Mouse (Mus musculus) stomach, embryonic 14.5 days (tissue): Measurements from ENCODE around the gene Rgp1. TPM values are rescaled to one million over a fixed set of nuclear protein-coding genes. Genes with fewer than 3 reads are reported as not detected.
"Not testable (repeated sequence)": the region's sequence is repeated elsewhere in the genome, so short reads cannot be mapped to it uniquely, and the experiment has no call there.

Experiments
- ATAC-seq: fragments of 200-750 bp; cut with Nextera tagmentation; 2 replicates; pipeline ENCODE4 v1.8.0; 2017; ENCODE audit warnings: low read depth, moderate TSS enrichment; ENCODE audit not compliant: insufficient number of reproducible peaks, insufficient read depth, low FRiP score
- H3K27ac ChIP-seq: fragments of 300-500 bp; sonication (generic); 2 replicates; pipeline ENCODE4 v1.5.1; 2014; ENCODE audit warnings: mild to moderate bottlenecking, low read length, moderate library complexity, mixed read lengths
- H3K27me3 ChIP-seq: fragments of 300-500 bp; sonication (generic); 2 replicates; pipeline ENCODE4 v1.6.1; 2014; ENCODE audit warnings: low read length, control low read depth, mixed read lengths; ENCODE audit not compliant: control insufficient read depth, insufficient read depth
- H3K36me3 ChIP-seq: fragments of 300-500 bp; sonication (generic); 2 replicates; pipeline ENCODE4 v1.6.1; 2014; ENCODE audit warnings: mild to moderate bottlenecking, control low read depth, low read length, moderate library complexity, mixed read lengths; ENCODE audit not compliant: control insufficient read depth, insufficient read depth
- H3K4me1 ChIP-seq: fragments of 300-500 bp; sonication (generic); 2 replicates; pipeline ENCODE4 v1.6.1; 2014; ENCODE audit warnings: low read length, control low read depth, mixed read lengths; ENCODE audit not compliant: control insufficient read depth, insufficient read depth
- H3K4me2 ChIP-seq: fragments of 300-500 bp; sonication (generic); replicated peaks from 2 replicates; pipeline ENCODE4 v1.6.1; 2014; ENCODE audit warnings: low read depth, low read length, control low read depth
- H3K4me3 ChIP-seq: fragments of 300-500 bp; sonication (generic); 2 replicates; pipeline ENCODE4 v1.5.1; 2014; ENCODE audit warnings: low read depth, low read length, control low read depth
- H3K9ac ChIP-seq: fragments of 300-500 bp; sonication (generic); replicated peaks from 2 replicates; pipeline ENCODE4 v1.6.1; 2014; ENCODE audit warnings: low read depth, mild to moderate bottlenecking, control low read depth, low read length, moderate library complexity, mixed read lengths
- H3K9me3 ChIP-seq: fragments of 300-500 bp; sonication (generic); 2 replicates; pipeline ENCODE4 v1.6.1; 2016; ENCODE audit warnings: low read depth, low read length, control low read depth; ENCODE audit not compliant: control insufficient read depth
- WGBS: fragments of 180-500 bp; shearing (Covaris S2); extraction: QIAGEN DNeasy Blood & Tissue Kit; methylation state at CpG from one replicate; pipeline ENCODE4 v1.1.7; 2014; 5-methylcytosine and 5-hydroxymethylcytosine counted together
- polyA plus RNA-seq: library from polyadenylated mRNA; unstranded; fragments of >200 nt; fragmentation: Nextera tagmentation; extraction: Ambion mirVana; gene quantifications from 2 replicates; pipeline ENCODE4 v1.2.1, GENCODE M21; 2014

The Rgp1 gene
- polyA plus RNA-seq, 1 experiment from 2014 or later, result 41.0 TPM

- Histone ChIP-seq H3K9me3 (no peaks in the 10 kb centered on the region), H3K4me2 (no peak overlapping the region), H3K4me3 (no peak overlapping the region), H3K9ac (no peak overlapping the region), H3K4me1 (no peaks in the 10 kb centered on the region), H3K36me3 (peaks cover 97% of the 10 kb centered on the region), H3K27ac (no peak overlapping the region), H3K27me3 (no peaks in the 10 kb centered on the region)
- no peak for ATAC-seq
- 93% methylated on average over 8 of the region's 8 CpGs for WGBS
Observed at GRCm38 (mm10) chr4:43547160-43547559, 31.4 kb upstream of the Rgp1 start.

GRCm38 (mm10) chr4:43549055-43549454 lies 29.5 kb upstream of the Rgp1 start:
- no peaks in the 10 kb centered on the region for H3K4me1 ChIP-seq
- WGBS, result 92% methylated on average over 12 of the region's 12 CpGs
- H3K27ac ChIP-seq, result no peak overlapping the region
- ATAC-seq, result no peak
- no peaks in the 10 kb centered on the region for H3K9me3 ChIP-seq
- H3K4me2 ChIP-seq, result no peak overlapping the region
- peaks cover 97% of the 10 kb centered on the region for H3K36me3 ChIP-seq
- H3K9ac ChIP-seq, result no peak overlapping the region
- H3K4me3 ChIP-seq, result no peak overlapping the region
- no peaks in the 10 kb centered on the region for H3K27me3 ChIP-seq

GRCm38 (mm10) chr4:43551854-43552253 lies 26.7 kb upstream of the Rgp1 start:
- H3K4me2 ChIP-seq, H3K9ac ChIP-seq, H3K27me3 ChIP-seq, ATAC-seq, H3K9me3 ChIP-seq, H3K4me3 ChIP-seq, H3K27ac ChIP-seq, H3K4me1 ChIP-seq: not testable (repeated sequence)
- H3K36me3 ChIP-seq, result peaks cover 96% of the 10 kb centered on the region
- 89% methylated on average over 6 of the region's 6 CpGs for WGBS

- ATAC-seq, result no peak
- peaks cover 90% of the 10 kb centered on the region for H3K36me3 ChIP-seq
- no peaks in the 10 kb centered on the region; the same call in 1 of the 2 replicates for H3K4me1 ChIP-seq
- no peaks in the 10 kb centered on the region for H3K27me3 ChIP-seq
- H3K27ac ChIP-seq, result no peak overlapping the region
- H3K4me3 ChIP-seq, result no peak overlapping the region
- no peak overlapping the region for H3K4me2 ChIP-seq
- no peaks in the 10 kb centered on the region for H3K9me3 ChIP-seq
- 96% methylated on average over 5 of the region's 5 CpGs for WGBS
- no peak overlapping the region for H3K9ac ChIP-seq
Observed at GRCm38 (mm10) chr4:43552437-43552836, 26.1 kb upstream of the Rgp1 start.

- Histone ChIP-seq H3K4me1 (peaks cover 14% of the 10 kb centered on the region; the same call in 1 of the 2 replicates), H3K36me3 (peaks cover 76% of the 10 kb centered on the region), H3K9me3 (no peaks in the 10 kb centered on the region), H3K27ac (no peak overlapping the region), H3K27me3 (no peaks in the 10 kb centered on the region), H3K9ac (no peak overlapping the region), H3K4me2 (no peak overlapping the region), H3K4me3 (no peak overlapping the region)
- ATAC-seq, result no peak
Observed at GRCm38 (mm10) chr4:43553891-43554290, 24.6 kb upstream of the Rgp1 start.

GRCm38 (mm10) chr4:43555926-43556325 lies 22.6 kb upstream of the Rgp1 start:
- Histone ChIP-seq H3K4me3 (no peak overlapping the region), H3K36me3 (peaks cover 56% of the 10 kb centered on the region), H3K4me1 (peaks cover 34% of the 10 kb centered on the region), H3K4me2 (no peak overlapping the region), H3K9ac (no peak overlapping the region), H3K27ac (no peak overlapping the region), H3K27me3 (no peaks in the 10 kb centered on the region), H3K9me3 (no peaks in the 10 kb centered on the region)
- ATAC-seq, result no peak
- 93% methylated on average over 7 of the region's 7 CpGs for WGBS

GRCm38 (mm10) chr4:43558028-43558630 lies 20.4 kb upstream of the Rgp1 start:
- Histone ChIP-seq H3K4me2 (peak overlapping the region; percentile 82), H3K36me3 (peaks cover 35% of the 10 kb centered on the region), H3K9me3 (no peaks in the 10 kb centered on the region), H3K4me3 (peak overlapping the region; percentile 82; the same call in 1 of the 2 replicates), H3K27ac (peak overlapping the region; percentile 88), H3K9ac (peak overlapping the region; percentile 22), H3K4me1 (peaks cover 37% of the 10 kb centered on the region), H3K27me3 (no peaks in the 10 kb centered on the region)
- 20% methylated on average over 5 of the region's 5 CpGs for WGBS
- ATAC-seq, result no peak

GRCm38 (mm10) chr4:43558631-43559356 lies 19.7 kb upstream of the Rgp1 start:
- peak overlapping the region; percentile 82 for H3K4me3 ChIP-seq
- ATAC-seq, result 0 out of 2 replicates have a peak, but pooled peaks have one; percentile 1

More at GRCm38 (mm10) chr4:43558631-43559356, 19.7 kb upstream of the Rgp1 start:
- peak overlapping the region; percentile 82 for H3K4me2 ChIP-seq
- H3K9ac ChIP-seq, result no peak overlapping the region
- 13% methylated on average over 13 of the region's 13 CpGs for WGBS
- peaks cover 43% of the 10 kb centered on the region for H3K4me1 ChIP-seq
- no peaks in the 10 kb centered on the region for H3K27me3 ChIP-seq
- peaks cover 30% of the 10 kb centered on the region for H3K36me3 ChIP-seq
- H3K27ac ChIP-seq, result peak overlapping the region; percentile 88
- H3K9me3 ChIP-seq, result no peaks in the 10 kb centered on the region
